Mouse (Mus musculus): ENCODE measurements around the gene Ugt1a7c. TPM values are rescaled to one million over a fixed set of nuclear protein-coding genes. Genes with fewer than 3 reads are reported as not detected.
A peak's percentile ranks its signal among the peaks of the same experiment; 100 is the strongest.

Gene Ugt1a7c
- polyA plus RNA-seq, 1 experiment: 6.1 TPM

DNA sequence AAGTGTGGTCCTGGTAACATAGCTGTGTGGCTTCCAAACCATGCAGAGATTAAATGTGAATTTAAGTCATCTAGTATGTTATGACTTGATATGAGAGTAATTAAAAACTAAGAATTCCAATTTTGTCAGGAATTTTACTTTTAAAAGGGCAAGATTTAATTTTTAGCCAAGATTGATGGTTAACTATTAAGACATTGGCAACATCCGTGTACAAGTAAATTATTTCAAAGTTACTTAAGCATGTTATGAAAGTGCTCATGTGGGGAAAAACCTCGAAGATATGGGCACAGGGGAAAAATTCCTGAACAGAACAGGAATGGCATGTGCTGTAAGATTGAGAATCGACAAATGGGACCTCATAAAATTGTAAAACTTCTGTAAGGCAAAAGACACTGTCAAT is 102.6 kb downstream of the Ugt1a7c start:
- DNase-seq: no peak
- no peak for TF ChIP-seq CTCF (IDR thresholded peaks at IDR 0.05; ENCODE audit: insufficient read depth, low read length)
- Histone ChIP-seq H3K4me3 (replicated peaks; ENCODE audit: extremely low read depth, low read depth, low read length) (no peak overlapping the region), H3K4me1 (ENCODE audit: control insufficient read depth, insufficient read depth, low read length) (no peaks in the 10 kb centered on the region)
- 72% methylated on average over 3 of the region's 3 CpGs for WGBS

DNA sequence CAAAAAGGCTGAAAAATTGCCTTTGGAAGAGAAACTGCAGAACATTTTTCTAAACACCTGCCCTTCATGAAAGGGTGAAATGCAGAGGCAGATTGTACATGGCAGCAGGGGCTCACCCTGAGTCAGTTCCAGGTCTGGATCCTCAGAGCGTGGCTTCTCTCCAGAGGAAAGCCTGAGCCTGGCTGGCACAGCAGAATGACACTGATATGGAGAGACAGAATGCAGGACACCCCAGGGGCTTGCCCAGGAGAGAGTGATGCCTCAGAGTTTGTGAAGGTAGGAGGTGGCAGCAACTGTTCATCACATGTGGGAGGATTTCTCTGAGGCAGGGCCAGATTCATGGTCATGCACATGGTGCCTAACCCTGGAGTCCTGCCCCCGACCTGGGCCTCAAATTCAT is 105.1 kb downstream of the Ugt1a7c start:
- no peaks in the 10 kb centered on the region for H3K4me1 ChIP-seq (ENCODE audit: control insufficient read depth, insufficient read depth, low read length)
- no peak for TF ChIP-seq POLR2A (IDR thresholded peaks at IDR 0.05; ENCODE audit: borderline replicate concordance, extremely low read depth, low read depth, low read length)
- no peak for TF ChIP-seq CTCF (IDR thresholded peaks at IDR 0.05; ENCODE audit: insufficient read depth, low read length)
- no peak overlapping the region for H3K4me3 ChIP-seq (replicated peaks; ENCODE audit: extremely low read depth, low read depth, low read length)
- 67% methylated on average over 2 of the region's 2 CpGs for WGBS
- no peak for DNase-seq

DNA sequence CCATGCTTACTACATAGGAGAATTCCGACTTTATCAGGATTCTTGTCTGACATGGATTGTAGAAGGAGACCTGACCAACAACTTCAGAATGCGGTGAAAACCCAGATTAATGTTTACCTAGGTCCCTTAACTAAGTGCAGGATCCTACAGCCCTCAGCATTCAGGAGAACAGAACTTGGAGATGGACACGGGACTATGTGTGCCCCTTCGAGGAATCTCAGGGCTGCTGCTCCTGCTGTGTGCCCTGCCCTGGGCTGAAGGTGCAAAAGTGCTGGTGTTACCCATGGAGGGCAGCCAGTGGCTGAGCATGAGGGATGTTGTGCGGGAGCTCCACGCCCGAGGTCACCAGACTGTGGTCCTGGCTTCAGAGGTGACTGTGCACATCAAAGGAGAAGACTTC is 105.6 kb downstream of the Ugt1a7c start, which contains the start of gene Ugt1a2:
Ugt1a2 (plus strand) TSS at position 146 of the 400 bp plus-strand sequence.
- no peak within 1 kb of the TSS for H3K4me3 ChIP-seq (replicated peaks; ENCODE audit: extremely low read depth, low read depth, low read length)
- H3K4me1 ChIP-seq (ENCODE audit: control insufficient read depth, insufficient read depth, low read length): peaks cover 2% of the 10 kb centered on the region; the same call in 1 of the 2 replicates
- TF ChIP-seq CTCF (IDR thresholded peaks at IDR 0.05; ENCODE audit: insufficient read depth, low read length) (no peak), POLR2A (IDR thresholded peaks at IDR 0.05; ENCODE audit: borderline replicate concordance, extremely low read depth, low read depth, low read length) (no peak)
- 71% methylated on average over 7 of the region's 7 CpGs for WGBS
- DNase-seq: no peak

DNA sequence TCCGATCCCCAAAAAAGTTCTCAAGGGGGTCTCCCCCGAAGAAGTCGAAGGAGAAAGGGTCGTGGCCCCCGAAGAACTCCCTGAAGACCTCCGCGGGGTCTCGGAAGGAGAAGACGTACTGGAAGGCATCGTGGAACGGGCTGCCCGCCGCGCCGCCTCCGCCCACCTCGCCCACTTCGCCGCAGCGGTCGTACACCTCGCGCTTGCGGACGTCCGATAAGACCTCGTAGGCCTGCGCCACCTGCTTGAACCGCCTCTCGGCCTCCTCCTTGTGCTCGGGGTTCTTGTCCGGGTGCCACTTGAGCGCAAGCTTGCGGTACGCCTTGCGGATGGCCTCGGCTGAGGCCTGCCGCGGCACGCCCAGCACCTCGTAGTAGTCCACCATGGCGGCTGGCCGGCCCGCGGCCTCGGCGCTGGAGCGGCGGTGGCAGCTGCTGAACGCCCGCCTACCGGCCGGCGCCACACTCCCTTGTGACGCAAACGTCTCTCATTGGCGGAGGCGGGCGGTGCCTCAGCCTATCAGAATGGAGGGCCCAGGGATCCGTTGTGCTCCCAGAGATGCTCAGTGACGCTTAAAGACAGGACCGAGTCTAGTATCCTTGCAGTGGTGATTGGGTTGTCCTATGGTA is 110.5 kb downstream of the Ugt1a7c start, which contains the start of gene Dnajb3:
Dnajb3 (minus strand) TSS at position 489 of the 629 bp plus-strand sequence.
- DNase-seq: peak; percentile 70
- TF ChIP-seq CTCF (IDR thresholded peaks at IDR 0.05; ENCODE audit: insufficient read depth, low read length) (no peak), POLR2A (IDR thresholded peaks at IDR 0.05; ENCODE audit: borderline replicate concordance, extremely low read depth, low read depth, low read length) (peak; percentile 14; the same call in 1 of the 2 replicates)
- Histone ChIP-seq H3K4me3 (replicated peaks; ENCODE audit: extremely low read depth, low read depth, low read length) (peak within 1 kb of the TSS; percentile 90), H3K4me1 (ENCODE audit: control insufficient read depth, insufficient read depth, low read length) (peaks cover 2% of the 10 kb centered on the region; the same call in 1 of the 2 replicates)
- 10% methylated on average over 62 of the region's 62 CpGs for WGBS

DNA sequence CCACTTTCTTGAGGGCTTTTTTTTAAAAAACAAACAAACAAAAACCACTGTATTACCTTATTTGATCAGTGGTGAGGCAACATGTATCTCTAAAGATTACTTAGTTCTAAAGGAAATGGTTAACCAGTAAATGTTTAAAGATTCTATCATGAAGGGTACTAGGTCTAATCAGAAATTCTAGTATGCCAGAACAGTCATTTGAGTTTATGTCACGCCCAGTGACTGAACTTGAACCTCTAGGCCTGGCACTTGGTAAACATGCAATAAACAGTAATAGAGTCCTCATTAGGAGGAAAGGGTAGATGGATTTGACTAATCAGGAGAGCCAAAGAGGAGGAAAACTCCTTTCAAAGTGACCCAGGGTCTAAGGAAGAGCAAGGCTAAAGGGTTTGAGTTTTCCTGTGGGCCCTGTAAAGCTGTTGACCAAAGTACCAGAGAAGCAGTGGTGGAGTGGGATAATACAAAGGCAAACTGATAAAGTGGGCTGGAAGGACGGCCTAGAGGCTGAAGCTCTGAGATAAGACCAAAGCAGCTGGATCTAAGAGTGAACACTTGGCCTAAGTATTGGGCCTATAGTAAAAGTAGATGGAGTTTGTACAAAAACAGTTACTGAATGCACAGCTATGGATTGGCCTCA is 112.1 kb downstream of the Ugt1a7c start:
- no peak overlapping the region for H3K4me3 ChIP-seq (replicated peaks; ENCODE audit: extremely low read depth, low read depth, low read length)
- peaks cover 2% of the 10 kb centered on the region; the same call in 1 of the 2 replicates for H3K4me1 ChIP-seq (ENCODE audit: control insufficient read depth, insufficient read depth, low read length)
- no peak for DNase-seq
- whole genome bisulfite sequencing: 81% methylated on average over 2 of the region's 2 CpGs
- TF ChIP-seq POLR2A (IDR thresholded peaks at IDR 0.05; ENCODE audit: borderline replicate concordance, extremely low read depth, low read depth, low read length): no peak

DNA sequence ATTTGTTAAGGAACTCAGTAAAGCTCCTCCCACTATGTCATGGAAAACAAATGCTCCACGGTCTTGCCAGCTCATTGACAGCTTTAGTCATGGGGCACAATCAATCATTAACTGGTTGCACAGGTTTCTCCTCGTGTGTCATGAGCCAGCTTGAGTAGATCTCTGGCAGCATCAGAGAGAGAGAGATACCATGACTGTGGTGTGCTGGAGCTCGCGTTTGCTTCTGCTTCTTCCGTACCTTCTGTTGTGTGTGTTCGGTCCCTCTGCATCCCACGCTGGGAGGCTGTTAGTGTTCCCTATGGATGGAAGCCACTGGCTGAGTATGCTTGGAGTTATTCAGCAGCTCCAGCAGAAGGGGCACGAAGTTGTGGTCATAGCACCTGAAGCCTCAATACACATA is 117.0 kb downstream of the Ugt1a7c start, which contains the start of gene Ugt1a1:
Ugt1a1 (plus strand) TSS at position 148 of the 400 bp plus-strand sequence.
- no peak for DNase-seq
- Histone ChIP-seq H3K4me1 (ENCODE audit: control insufficient read depth, insufficient read depth, low read length) (no peaks in the 10 kb centered on the region), H3K4me3 (replicated peaks; ENCODE audit: extremely low read depth, low read depth, low read length) (no peak within 1 kb of the TSS)
- WGBS: 66% methylated on average over 8 of the region's 8 CpGs
- TF ChIP-seq POLR2A (IDR thresholded peaks at IDR 0.05; ENCODE audit: borderline replicate concordance, extremely low read depth, low read depth, low read length): no peak
- TF ChIP-seq CTCF (IDR thresholded peaks at IDR 0.05; ENCODE audit: insufficient read depth, low read length): no peak

DNA sequence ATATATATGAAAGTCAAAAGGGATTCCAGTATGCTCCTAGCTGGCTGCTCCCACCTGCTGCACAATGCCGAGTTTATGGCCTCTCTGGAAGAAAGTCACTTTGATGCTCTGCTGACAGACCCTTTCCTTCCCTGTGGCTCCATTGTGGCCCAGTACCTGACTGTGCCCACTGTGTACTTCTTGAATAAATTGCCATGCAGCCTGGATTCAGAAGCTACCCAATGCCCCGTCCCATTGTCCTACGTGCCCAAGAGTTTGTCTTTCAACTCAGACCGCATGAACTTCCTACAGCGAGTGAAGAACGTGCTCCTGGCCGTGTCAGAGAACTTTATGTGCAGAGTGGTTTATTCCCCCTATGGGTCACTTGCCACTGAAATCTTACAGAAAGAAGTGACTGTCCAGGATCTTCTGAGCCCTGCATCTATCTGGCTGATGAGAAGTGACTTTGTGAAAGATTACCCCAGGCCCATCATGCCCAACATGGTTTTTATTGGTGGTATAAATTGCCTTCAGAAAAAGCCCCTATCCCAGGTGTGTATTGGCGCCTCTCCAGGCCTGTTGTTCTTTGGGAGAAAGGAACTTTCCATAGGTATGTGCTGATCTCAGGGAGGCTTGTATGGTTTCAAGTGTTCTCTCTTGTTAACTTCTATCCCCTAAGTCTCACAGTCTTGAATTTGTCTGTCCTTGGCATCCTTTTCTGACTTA is 117.6 kb downstream of the Ugt1a7c start:
- H3K4me3 ChIP-seq (replicated peaks; ENCODE audit: extremely low read depth, low read depth, low read length): no peak overlapping the region
- TF ChIP-seq POLR2A (IDR thresholded peaks at IDR 0.05; ENCODE audit: borderline replicate concordance, extremely low read depth, low read depth, low read length) (no peak), CTCF (IDR thresholded peaks at IDR 0.05; ENCODE audit: insufficient read depth, low read length) (no peak)
- DNase-seq: no peak
- 56% methylated on average over 8 of the region's 8 CpGs for WGBS
- no peaks in the 10 kb centered on the region for H3K4me1 ChIP-seq (ENCODE audit: control insufficient read depth, insufficient read depth, low read length)

DNA sequence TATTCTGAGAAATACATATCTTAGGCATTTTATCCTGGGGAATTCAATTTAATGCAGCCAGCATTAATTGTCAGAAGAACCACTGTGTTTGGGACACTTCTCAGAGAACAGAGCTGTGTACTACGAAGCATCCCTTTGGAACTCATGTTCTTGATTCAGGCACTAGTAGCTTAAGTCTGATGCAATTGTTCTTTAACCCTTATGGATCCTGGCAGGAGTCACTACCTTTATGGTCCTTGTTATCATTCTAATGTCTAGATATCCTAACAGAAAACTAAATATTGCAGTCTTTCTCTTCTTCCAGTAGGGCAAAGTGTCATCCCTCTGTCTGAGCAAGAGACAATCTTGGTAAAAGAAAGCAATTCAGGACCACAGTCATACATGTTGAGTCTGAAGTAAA is 118.2 kb downstream of the Ugt1a7c start:
- Histone ChIP-seq H3K4me1 (ENCODE audit: control insufficient read depth, insufficient read depth, low read length) (no peaks in the 10 kb centered on the region), H3K4me3 (replicated peaks; ENCODE audit: extremely low read depth, low read depth, low read length) (no peak overlapping the region)
- TF ChIP-seq CTCF (IDR thresholded peaks at IDR 0.05; ENCODE audit: insufficient read depth, low read length) (no peak), POLR2A (IDR thresholded peaks at IDR 0.05; ENCODE audit: borderline replicate concordance, extremely low read depth, low read depth, low read length) (no peak)
- 71% methylated on average over 1 of the region's 1 CpGs for WGBS
- DNase-seq: no peak

DNA sequence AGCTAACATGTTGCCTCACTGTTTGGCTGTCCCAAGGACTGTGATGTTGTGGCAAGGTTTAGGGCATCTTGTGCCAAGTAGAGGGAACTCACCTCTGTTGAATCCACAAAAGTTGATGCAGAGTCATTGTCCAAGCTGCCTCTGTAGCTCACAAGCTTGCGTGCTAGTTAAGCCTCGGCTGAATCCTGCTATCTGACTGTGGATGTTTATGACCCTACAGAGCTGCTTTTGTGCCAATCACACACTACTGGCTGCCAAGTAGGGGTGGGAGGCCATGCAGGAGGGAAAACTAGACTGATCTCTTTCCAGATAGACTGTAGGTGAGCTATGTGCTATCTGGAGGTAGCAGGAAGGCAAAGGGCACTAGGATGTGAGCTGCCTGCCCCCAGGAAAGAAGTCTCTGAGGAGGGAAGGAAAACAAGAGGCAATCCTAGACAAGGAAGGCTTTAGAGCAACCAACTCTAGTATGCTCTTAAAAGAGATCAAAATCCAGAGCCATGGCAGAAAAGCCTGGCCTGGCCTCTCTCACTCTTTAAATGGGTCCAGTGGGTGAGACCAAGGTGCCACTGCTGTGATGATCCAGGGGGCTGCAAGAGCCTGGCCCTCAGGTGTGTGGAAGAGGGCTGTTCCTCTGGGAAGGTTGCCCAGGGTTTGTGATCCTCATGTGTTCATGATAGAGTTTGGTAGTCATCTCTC is 119.1 kb downstream of the Ugt1a7c start:
- Histone ChIP-seq H3K4me3 (replicated peaks; ENCODE audit: extremely low read depth, low read depth, low read length) (no peak overlapping the region), H3K4me1 (ENCODE audit: control insufficient read depth, insufficient read depth, low read length) (no peaks in the 10 kb centered on the region)
- WGBS: 70% methylated on average over 2 of the region's 2 CpGs
- TF ChIP-seq CTCF (IDR thresholded peaks at IDR 0.05; ENCODE audit: insufficient read depth, low read length) (no peak), POLR2A (IDR thresholded peaks at IDR 0.05; ENCODE audit: borderline replicate concordance, extremely low read depth, low read depth, low read length) (no peak)
- no peak for DNase-seq
